Mouse (Mus musculus): ENCODE measurements at regions not wholly inside any gene's neighbourhood (a gene's known extent, or its start where the extent isn't known, plus 50 kb on each side); places are given as distances from the start of the nearest gene placed in this dataset.

DNA sequence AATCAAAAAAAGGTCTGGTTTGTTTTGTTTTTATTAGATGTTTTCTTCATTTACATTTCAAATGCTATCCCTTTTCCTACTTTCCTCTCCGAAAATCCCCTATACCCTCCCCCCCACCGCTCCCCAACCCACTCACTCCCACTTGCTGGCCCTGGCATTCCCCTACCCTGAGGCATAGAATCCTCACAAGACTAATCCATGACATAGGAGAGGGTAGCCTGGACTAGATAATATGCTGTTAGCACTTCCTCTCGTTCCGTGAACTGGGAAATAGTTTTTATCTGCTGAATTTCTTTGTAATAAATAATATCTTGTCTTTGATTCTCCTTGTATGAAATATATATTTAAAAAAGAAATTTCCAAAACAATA, 151.4 kb upstream of the Rag2 start:
- H3K4me1 ChIP-seq (replicated peaks), result no peaks in the 10 kb centered on the region
- no peaks in the 10 kb centered on the region for H3K36me3 ChIP-seq
- no peaks in the 10 kb centered on the region for H3K9me3 ChIP-seq
- H3K4me2 ChIP-seq (replicated peaks), result no peak overlapping the region
- WGBS, result 82% methylated on average over 4 of the region's 4 CpGs
- H3K9ac ChIP-seq (replicated peaks), result no peak overlapping the region
- H3K4me3 ChIP-seq (replicated peaks), result no peak overlapping the region
- no peaks in the 10 kb centered on the region for H3K27me3 ChIP-seq
- no peak overlapping the region for H3K27ac ChIP-seq
- ATAC-seq, result peak; percentile 66; the same call in 1 of the 2 replicates

DNA sequence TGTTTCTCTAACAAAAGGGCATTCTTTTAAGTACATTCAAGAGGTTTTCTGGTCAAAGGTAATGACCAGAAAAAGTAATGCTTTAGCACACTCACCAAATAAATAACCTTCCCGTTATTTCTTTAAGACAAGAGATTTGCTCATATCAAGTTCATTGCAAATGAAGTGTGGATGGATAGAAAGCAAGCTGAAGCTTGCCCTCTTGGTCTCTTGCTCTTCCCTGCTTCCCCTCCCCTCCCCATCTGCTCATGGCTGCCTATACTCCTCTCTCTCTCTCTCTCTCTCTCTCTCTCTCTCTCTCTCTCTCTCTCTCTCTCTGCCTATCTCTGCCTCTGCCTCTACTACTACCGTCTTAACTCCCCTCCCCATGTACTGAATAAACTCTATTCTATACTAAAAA, 147.7 kb upstream of the Rag2 start:
- Histone ChIP-seq H3K4me2 (replicated peaks) (no peak overlapping the region), H3K27me3 (no peaks in the 10 kb centered on the region), H3K36me3 (no peaks in the 10 kb centered on the region), H3K27ac (no peak overlapping the region), H3K9me3 (no peaks in the 10 kb centered on the region), H3K9ac (replicated peaks) (no peak overlapping the region), H3K4me3 (replicated peaks) (no peak overlapping the region), H3K4me1 (replicated peaks) (no peaks in the 10 kb centered on the region)
- 94% methylated on average over 2 of the region's 2 CpGs for WGBS
- ATAC-seq, result no peak

DNA sequence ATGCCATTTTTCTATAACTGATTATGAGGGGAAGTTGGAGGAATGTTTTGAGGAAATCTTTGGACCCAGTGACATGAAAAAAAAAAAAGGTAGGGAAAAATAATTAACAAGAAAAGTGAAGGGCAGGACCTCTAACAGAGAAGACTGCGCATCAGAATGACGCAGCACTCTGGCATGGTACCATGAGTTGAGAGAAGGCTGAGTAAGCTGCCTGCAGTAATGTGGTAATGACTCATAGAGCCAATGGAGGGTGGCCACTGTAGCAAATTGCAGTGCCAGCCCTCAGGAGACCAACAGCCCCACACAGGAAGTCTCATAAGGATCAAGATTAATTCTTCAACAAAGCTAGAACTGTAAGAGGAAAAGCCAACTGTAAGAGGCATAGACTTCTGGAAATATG, 134.3 kb upstream of the Rag2 start:
- 96% methylated on average over 2 of the region's 2 CpGs for WGBS
- H3K9ac ChIP-seq (replicated peaks), result no peak overlapping the region

DNA sequence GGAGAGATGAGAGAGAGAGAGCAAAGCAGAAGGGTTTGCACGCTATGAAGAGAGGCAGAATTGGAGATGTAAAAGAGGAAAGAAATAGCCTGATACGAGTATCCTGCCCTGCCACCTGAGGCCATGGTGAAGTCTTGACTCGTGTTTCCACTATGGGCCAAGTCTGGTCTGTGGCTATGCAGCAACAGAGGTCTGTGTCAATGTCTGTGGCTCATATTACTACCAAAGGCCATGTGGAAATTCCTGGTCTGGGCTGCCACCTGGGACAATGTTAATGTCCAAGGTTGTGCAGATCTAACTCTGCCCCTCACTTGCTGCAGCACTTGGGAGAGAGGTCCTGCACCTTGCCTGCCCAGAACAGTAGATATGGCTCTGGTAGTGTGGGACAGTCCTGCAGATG, 132.8 kb upstream of the Rag2 start:
- Histone ChIP-seq H3K4me3 (replicated peaks) (no peak overlapping the region), H3K9me3 (no peaks in the 10 kb centered on the region), H3K36me3 (no peaks in the 10 kb centered on the region), H3K4me2 (replicated peaks) (no peak overlapping the region), H3K27me3 (no peaks in the 10 kb centered on the region), H3K9ac (replicated peaks) (no peak overlapping the region), H3K4me1 (replicated peaks) (no peaks in the 10 kb centered on the region), H3K27ac (no peak overlapping the region)
- WGBS, result 87% methylated on average over 3 of the region's 3 CpGs
- ATAC-seq, result no peak

More for the DNA sequence above, 134.3 kb upstream of the Rag2 start:
- H3K27me3 ChIP-seq, result no peaks in the 10 kb centered on the region
- no peak for ATAC-seq
- H3K4me1 ChIP-seq (replicated peaks), result no peaks in the 10 kb centered on the region
- H3K4me3 ChIP-seq (replicated peaks), result no peak overlapping the region
- H3K4me2 ChIP-seq (replicated peaks), result no peak overlapping the region
- no peak overlapping the region for H3K27ac ChIP-seq
- H3K9me3 ChIP-seq, result no peaks in the 10 kb centered on the region
- no peaks in the 10 kb centered on the region for H3K36me3 ChIP-seq

DNA sequence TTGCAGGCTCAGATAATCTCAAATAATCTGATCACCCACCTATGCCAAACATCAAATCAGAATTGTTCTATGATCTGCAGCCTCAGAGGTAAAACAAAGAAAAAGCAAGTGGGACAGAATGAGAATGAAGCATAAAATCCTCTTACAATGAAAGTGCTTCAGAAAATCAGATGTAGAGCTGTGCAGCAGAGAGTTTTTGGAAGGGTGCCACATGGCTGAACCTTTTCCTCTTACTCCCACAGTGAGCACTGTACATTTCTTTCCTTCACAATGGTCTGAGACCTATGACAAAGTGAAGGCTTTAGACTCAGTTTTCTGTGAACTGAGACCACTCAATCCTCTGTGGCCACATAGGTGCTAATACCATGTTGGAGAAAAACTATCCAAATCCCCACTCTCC, 116.4 kb upstream of the Rag2 start:
- Histone ChIP-seq H3K27me3 (no peaks in the 10 kb centered on the region), H3K9ac (replicated peaks) (no peak overlapping the region), H3K36me3 (no peaks in the 10 kb centered on the region), H3K4me1 (replicated peaks) (no peaks in the 10 kb centered on the region), H3K4me3 (replicated peaks) (no peak overlapping the region), H3K4me2 (replicated peaks) (no peak overlapping the region), H3K9me3 (no peaks in the 10 kb centered on the region), H3K27ac (no peak overlapping the region)
- ATAC-seq, result no peak
